Mouse (Mus musculus): ENCODE results near the gene Rap1gap2. TPM values are rescaled to one million over a fixed set of nuclear protein-coding genes. Genes with fewer than 3 reads are reported as not detected.
A peak's percentile ranks its signal among the peaks of the same experiment; 100 is the strongest.

Gene Rap1gap2
- polyA plus RNA-seq, 1 experiment from 2014 or later: 13.1 TPM

- H3K36me3 ChIP-seq: peaks cover 4% of the 10 kb centered on the region
- no peaks in the 10 kb centered on the region for H3K27me3 ChIP-seq (replicated peaks)
- no peak for ATAC-seq (ENCODE audit: low FRiP score)
- 75% methylated on average over 3 of the region's 3 CpGs for WGBS
- H3K27ac ChIP-seq (replicated peaks): no peak overlapping the region
- no peak overlapping the region for H3K9ac ChIP-seq (replicated peaks)
- H3K9me3 ChIP-seq (replicated peaks): no peaks in the 10 kb centered on the region
- H3K4me2 ChIP-seq: no peak overlapping the region
- no peak overlapping the region for H3K4me3 ChIP-seq (replicated peaks)
- peaks cover 25% of the 10 kb centered on the region for H3K4me1 ChIP-seq
Observed at GRCm38 (mm10) chr11:74413449-74413972, 197.2 kb downstream of the Rap1gap2 start.

- Histone ChIP-seq H3K4me3 (replicated peaks) (no peak overlapping the region), H3K9ac (replicated peaks) (no peak overlapping the region), H3K4me1 (peaks cover 27% of the 10 kb centered on the region), H3K27ac (replicated peaks) (no peak overlapping the region), H3K36me3 (peaks cover 4% of the 10 kb centered on the region), H3K27me3 (replicated peaks) (no peaks in the 10 kb centered on the region), H3K4me2 (no peak overlapping the region), H3K9me3 (replicated peaks) (no peaks in the 10 kb centered on the region)
- no peak for ATAC-seq (ENCODE audit: low FRiP score)
- WGBS: 62% methylated on average over 3 of the region's 3 CpGs
Observed at GRCm38 (mm10) chr11:74412462-74412861, 198.3 kb downstream of the Rap1gap2 start.

GRCm38 (mm10) chr11:74411943-74412342 lies 198.8 kb downstream of the Rap1gap2 start:
- Histone ChIP-seq H3K4me3 (replicated peaks) (no peak overlapping the region), H3K9me3 (replicated peaks) (no peaks in the 10 kb centered on the region), H3K27ac (replicated peaks) (no peak overlapping the region), H3K4me2 (no peak overlapping the region), H3K36me3 (peaks cover 4% of the 10 kb centered on the region), H3K27me3 (replicated peaks) (no peaks in the 10 kb centered on the region), H3K4me1 (peaks cover 27% of the 10 kb centered on the region), H3K9ac (replicated peaks) (no peak overlapping the region)
- ATAC-seq (ENCODE audit: low FRiP score): no peak
- 71% methylated on average over 3 of the region's 3 CpGs for WGBS

- Histone ChIP-seq H3K27ac (replicated peaks) (peak overlapping the region; percentile 61), H3K4me3 (replicated peaks) (no peak overlapping the region), H3K4me1 (peaks cover 27% of the 10 kb centered on the region), H3K36me3 (peaks cover 12% of the 10 kb centered on the region), H3K4me2 (no peak overlapping the region), H3K9me3 (replicated peaks) (no peaks in the 10 kb centered on the region), H3K27me3 (replicated peaks) (no peaks in the 10 kb centered on the region), H3K9ac (replicated peaks) (no peak overlapping the region)
- WGBS: 51% methylated on average over 4 of the region's 4 CpGs
- ATAC-seq (ENCODE audit: low FRiP score): peak; percentile 50; the same call in 1 of the 2 replicates
Observed at GRCm38 (mm10) chr11:74409757-74410174, 200.9 kb downstream of the Rap1gap2 start.

GRCm38 (mm10) chr11:74409447-74409754 lies 201.3 kb downstream of the Rap1gap2 start:
- peaks cover 27% of the 10 kb centered on the region for H3K4me1 ChIP-seq
- 65% methylated on average over 5 of the region's 5 CpGs for WGBS
- H3K27me3 ChIP-seq (replicated peaks): no peaks in the 10 kb centered on the region
- peak overlapping the region; percentile 61 for H3K27ac ChIP-seq (replicated peaks)
- H3K9me3 ChIP-seq (replicated peaks): no peaks in the 10 kb centered on the region
- no peak overlapping the region for H3K4me3 ChIP-seq (replicated peaks)
- H3K36me3 ChIP-seq: peaks cover 12% of the 10 kb centered on the region
- no peak overlapping the region for H3K4me2 ChIP-seq
- H3K9ac ChIP-seq (replicated peaks): no peak overlapping the region
- ATAC-seq (ENCODE audit: low FRiP score): peak; percentile 23; the same call in 1 of the 2 replicates

- WGBS: 51% methylated on average over 4 of the region's 4 CpGs
- H3K27ac ChIP-seq (replicated peaks): peak overlapping the region; percentile 61
- peaks cover 27% of the 10 kb centered on the region for H3K4me1 ChIP-seq
- no peak overlapping the region for H3K4me2 ChIP-seq
- peaks cover 8% of the 10 kb centered on the region; the same call in 1 of the 2 replicates for H3K36me3 ChIP-seq
- no peaks in the 10 kb centered on the region for H3K9me3 ChIP-seq (replicated peaks)
- ATAC-seq (ENCODE audit: low FRiP score): peak; percentile 80
- H3K9ac ChIP-seq (replicated peaks): no peak overlapping the region
- H3K27me3 ChIP-seq (replicated peaks): no peaks in the 10 kb centered on the region
- H3K4me3 ChIP-seq (replicated peaks): no peak overlapping the region
Observed at GRCm38 (mm10) chr11:74408587-74409446, 201.9 kb downstream of the Rap1gap2 start.

- Histone ChIP-seq H3K4me1 (peaks cover 18% of the 10 kb centered on the region), H3K36me3 (0 out of 2 replicates have a peak, but pooled peaks cover 8% of the 10 kb centered on the region), H3K9me3 (replicated peaks) (no peaks in the 10 kb centered on the region), H3K27me3 (replicated peaks) (no peaks in the 10 kb centered on the region), H3K4me3 (replicated peaks) (no peak overlapping the region), H3K9ac (replicated peaks) (no peak overlapping the region), H3K4me2 (no peak overlapping the region), H3K27ac (replicated peaks) (no peak overlapping the region)
- 78% methylated on average over 7 of the region's 7 CpGs for WGBS
- no peak for ATAC-seq (ENCODE audit: low FRiP score)
Observed at GRCm38 (mm10) chr11:74405201-74405600, 205.5 kb downstream of the Rap1gap2 start.

- Histone ChIP-seq H3K9ac (replicated peaks) (no peak overlapping the region), H3K4me1 (peaks cover 8% of the 10 kb centered on the region), H3K4me2 (no peak overlapping the region), H3K36me3 (0 out of 2 replicates have a peak, but pooled peaks cover 8% of the 10 kb centered on the region), H3K4me3 (replicated peaks) (no peak overlapping the region), H3K27me3 (replicated peaks) (no peaks in the 10 kb centered on the region), H3K27ac (replicated peaks) (no peak overlapping the region), H3K9me3 (replicated peaks) (no peaks in the 10 kb centered on the region)
- WGBS: 73% methylated on average over 2 of the region's 2 CpGs
- ATAC-seq (ENCODE audit: low FRiP score): no peak
Observed at GRCm38 (mm10) chr11:74404216-74404615, 206.5 kb downstream of the Rap1gap2 start.

GRCm38 (mm10) chr11:74402126-74402525 lies 208.6 kb downstream of the Rap1gap2 start:
- no peak overlapping the region for H3K27ac ChIP-seq (replicated peaks)
- peaks cover 10% of the 10 kb centered on the region; the same call in 1 of the 2 replicates for H3K36me3 ChIP-seq
- H3K4me3 ChIP-seq (replicated peaks): no peak overlapping the region
- no peaks in the 10 kb centered on the region for H3K4me1 ChIP-seq
- no peaks in the 10 kb centered on the region for H3K9me3 ChIP-seq (replicated peaks)
- WGBS: 53% methylated on average over 2 of the region's 2 CpGs
- H3K4me2 ChIP-seq: no peak overlapping the region
- ATAC-seq (ENCODE audit: low FRiP score): no peak
- H3K27me3 ChIP-seq (replicated peaks): no peaks in the 10 kb centered on the region
- H3K9ac ChIP-seq (replicated peaks): no peak overlapping the region

- Histone ChIP-seq H3K9me3 (replicated peaks) (no peaks in the 10 kb centered on the region), H3K27me3 (replicated peaks) (no peaks in the 10 kb centered on the region), H3K9ac (replicated peaks) (no peak overlapping the region), H3K4me2 (no peak overlapping the region), H3K27ac (replicated peaks) (no peak overlapping the region), H3K4me1 (no peaks in the 10 kb centered on the region), H3K36me3 (peaks cover 23% of the 10 kb centered on the region), H3K4me3 (replicated peaks) (no peak overlapping the region)
- WGBS: 84% methylated on average over 18 of the region's 18 CpGs
- no peak for ATAC-seq (ENCODE audit: low FRiP score)
Observed at GRCm38 (mm10) chr11:74395583-74395982, 215.1 kb downstream of the Rap1gap2 start.

GRCm38 (mm10) chr11:74393489-74393888 lies 217.2 kb downstream of the Rap1gap2 start:
- Histone ChIP-seq H3K36me3 (peaks cover 30% of the 10 kb centered on the region), H3K4me3 (replicated peaks) (no peak overlapping the region), H3K4me1 (no peaks in the 10 kb centered on the region), H3K4me2 (no peak overlapping the region), H3K9ac (replicated peaks) (no peak overlapping the region), H3K27me3 (replicated peaks) (no peaks in the 10 kb centered on the region), H3K9me3 (replicated peaks) (no peaks in the 10 kb centered on the region), H3K27ac (replicated peaks) (no peak overlapping the region)
- 50% methylated on average over 5 of the region's 5 CpGs for WGBS
- ATAC-seq (ENCODE audit: low FRiP score): peak; percentile 60; the same call in 1 of the 2 replicates

- no peak for ATAC-seq (ENCODE audit: low FRiP score)
- 78% methylated on average over 6 of the region's 6 CpGs for WGBS
- Histone ChIP-seq H3K9ac (replicated peaks) (no peak overlapping the region), H3K27ac (replicated peaks) (no peak overlapping the region), H3K4me3 (replicated peaks) (no peak overlapping the region), H3K36me3 (peaks cover 33% of the 10 kb centered on the region), H3K9me3 (replicated peaks) (no peaks in the 10 kb centered on the region), H3K4me2 (no peak overlapping the region), H3K4me1 (no peaks in the 10 kb centered on the region), H3K27me3 (replicated peaks) (no peaks in the 10 kb centered on the region)
Observed at GRCm38 (mm10) chr11:74392903-74393302, 217.8 kb downstream of the Rap1gap2 start.

Measured in neural tube, embryonic 15.5 days (tissue).